Mouse (Mus musculus): ENCODE data around the gene Cdh6.

Cdh6 gene

GRCm38 (mm10) chr15:13057728-13058127, 115.7 kb downstream of the Cdh6 start:
- no peak for DNase-seq

- no peak for DNase-seq
Measured at GRCm38 (mm10) chr15:13057302-13057701, 116.2 kb downstream of the Cdh6 start.

GRCm38 (mm10) chr15:13047910-13048309, 125.6 kb downstream of the Cdh6 start:
- no peak for DNase-seq

- no peak for DNase-seq
Measured at GRCm38 (mm10) chr15:13034436-13034835, 139.0 kb downstream of the Cdh6 start.

- no peak for DNase-seq
Measured at GRCm38 (mm10) chr15:13030641-13031040, 142.8 kb downstream of the Cdh6 start.

GRCm38 (mm10) chr15:13027513-13027912, 146.0 kb downstream of the Cdh6 start:
- no peak for DNase-seq

- no peak for DNase-seq
Measured at GRCm38 (mm10) chr15:13016756-13017357, 156.6 kb downstream of the Cdh6 start.

GRCm38 (mm10) chr15:13008803-13009202, 164.7 kb downstream of the Cdh6 start:
- no peak for DNase-seq

GRCm38 (mm10) chr15:13005934-13006333, 167.5 kb downstream of the Cdh6 start:
- no peak for DNase-seq

- DNase-seq, result no peak
Measured at GRCm38 (mm10) chr15:13001549-13001948, 171.9 kb downstream of the Cdh6 start.

- DNase-seq, result peak; percentile 2
Measured at GRCm38 (mm10) chr15:12994563-12995359, 178.7 kb downstream of the Cdh6 start.

Measured in kidney, postnatal 14 days (tissue).